18 mouse cellular contexts compared by ENCODE assay signal in genomic region chr7:100784650-100785049, GRCm38 (mm10).
DNase-seq lines count a peak whose midpoint lies in the region; ATAC-seq lines count a peak whose summit lies in the region.
"Had no signal": no experiment of that assay in that cellular context is flagged by ENCODE, and none has a peak within 500 bp of the region (broad histone marks: within the 10 kb centered on the region; RNA-seq: fewer than 3 reads in every experiment).

No protein-coding gene starts in this region.

- H3K27me3 ChIP-seq in embryonic facial prominence, embryonic 11.5 days (ENCODE audit: control insufficient read depth, insufficient read depth, low read length), result no peaks in the 10 kb centered on the region
- H3K27me3 ChIP-seq in embryonic facial prominence, embryonic 10.5 days (replicated peaks; ENCODE audit: low read depth, poor library complexity, severe bottlenecking), result no peaks in the 10 kb centered on the region
- H3K27me3 ChIP-seq in liver, embryonic 13.5 days, result no peaks in the 10 kb centered on the region
- no peaks in the 10 kb centered on the region for H3K27me3 ChIP-seq in liver, embryonic 11.5 days (replicated peaks; ENCODE audit: control insufficient read depth, insufficient read depth, low read length)
- H3K27me3 ChIP-seq in limb, embryonic 10.5 days (ENCODE audit: low read depth, poor library complexity, severe bottlenecking), result no peaks in the 10 kb centered on the region
- no peaks in the 10 kb centered on the region for H3K27me3 ChIP-seq in midbrain, embryonic 16.5 days (ENCODE audit: control insufficient read depth, insufficient read depth, low read depth, low read length)
- H3K27me3 ChIP-seq: hindbrain, embryonic 15.5 days; lung, embryonic 15.5 days; midbrain, embryonic 15.5 days; stomach, embryonic 15.5 days had no signal

- no peaks in the 10 kb centered on the region for H3K9me3 ChIP-seq in embryonic facial prominence, embryonic 11.5 days (replicated peaks; ENCODE audit: control insufficient read depth, low read length)
- no peaks in the 10 kb centered on the region for H3K9me3 ChIP-seq in embryonic facial prominence, embryonic 10.5 days
- H3K9me3 ChIP-seq in liver, embryonic 13.5 days (replicated peaks), result no peaks in the 10 kb centered on the region
- no peaks in the 10 kb centered on the region for H3K9me3 ChIP-seq in liver, embryonic 11.5 days (ENCODE audit: control insufficient read depth, low read length)
- H3K9me3 ChIP-seq in limb, embryonic 10.5 days (replicated peaks), result no peaks in the 10 kb centered on the region
- H3K9me3 ChIP-seq in midbrain, embryonic 16.5 days (replicated peaks; ENCODE audit: control insufficient read depth, low read length, poor library complexity, severe bottlenecking), result no peaks in the 10 kb centered on the region
- H3K9me3 ChIP-seq: hindbrain, embryonic 15.5 days; lung, embryonic 15.5 days; midbrain, embryonic 15.5 days; stomach, embryonic 15.5 days had no signal

- no peak overlapping the region for H3K4me3 ChIP-seq in embryonic facial prominence, embryonic 11.5 days (ENCODE audit: low read depth, low read length)
- H3K4me3 ChIP-seq in embryonic facial prominence, embryonic 10.5 days, result no peak overlapping the region
- no peak overlapping the region for H3K4me3 ChIP-seq in liver, embryonic 13.5 days (replicated peaks)
- H3K4me3 ChIP-seq in liver, embryonic 11.5 days (ENCODE audit: low read depth, low read length), result no peak overlapping the region
- H3K4me3 ChIP-seq in limb, embryonic 10.5 days, result peak overlapping the region; percentile 18; the same call in 1 of the 2 replicates
- no peak overlapping the region for H3K4me3 ChIP-seq in midbrain, embryonic 16.5 days (ENCODE audit: low read depth, low read length)
- H3K4me3 ChIP-seq: hindbrain, embryonic 15.5 days; lung, embryonic 15.5 days; midbrain, embryonic 15.5 days; stomach, embryonic 15.5 days had no signal

- DNase-seq in embryonic facial prominence, embryonic 11.5 days (ENCODE audit: low spot score), result peak; percentile 43
- no peak for DNase-seq in embryonic facial prominence, embryonic 10.5 days (ENCODE audit: low spot score)
- DNase-seq in liver, embryonic 13.5 days, result no peak
- no peak for DNase-seq in liver, embryonic 11.5 days (ENCODE audit: low spot score)
- peak; percentile 76 for DNase-seq in limb, embryonic 10.5 days (ENCODE audit: low spot score)
- peak; percentile 73 for DNase-seq in mesoderm, embryonic 11.5 days (ENCODE audit: low read depth, low spot score)
- no peak for DNase-seq in B cell, adult 2 months
- DNase-seq: adrenal gland, postnatal 25 days; cerebellum, adult 9-10 months; heart, adult 18-20 months; kidney, postnatal 4 days; thymus, adult 2 months had no signal

- no peak overlapping the region for H3K9ac ChIP-seq in embryonic facial prominence, embryonic 11.5 days (replicated peaks; ENCODE audit: low read length)
- no peak overlapping the region for H3K9ac ChIP-seq in liver, embryonic 13.5 days
- no peak overlapping the region for H3K9ac ChIP-seq in liver, embryonic 11.5 days (ENCODE audit: low read depth, low read length)
- H3K9ac ChIP-seq in midbrain, embryonic 16.5 days (ENCODE audit: low read depth, low read length), result no peak overlapping the region
- H3K9ac ChIP-seq: hindbrain, embryonic 15.5 days; lung, embryonic 15.5 days; midbrain, embryonic 15.5 days; stomach, embryonic 15.5 days had no signal

- no peak overlapping the region for H3K4me2 ChIP-seq in embryonic facial prominence, embryonic 11.5 days (ENCODE audit: low read depth, low read length)
- H3K4me2 ChIP-seq in liver, embryonic 13.5 days, result no peak overlapping the region
- no peak overlapping the region for H3K4me2 ChIP-seq in liver, embryonic 11.5 days
- no peak overlapping the region for H3K4me2 ChIP-seq in midbrain, embryonic 16.5 days (ENCODE audit: low read length)
- H3K4me2 ChIP-seq: hindbrain, embryonic 15.5 days; lung, embryonic 15.5 days; midbrain, embryonic 15.5 days; stomach, embryonic 15.5 days had no signal

- ATAC-seq in embryonic facial prominence, embryonic 11.5 days (replicated peaks; ENCODE audit: insufficient number of reproducible peaks, low FRiP score, low TSS enrichment, low read depth), result no peak
- ATAC-seq in liver, embryonic 13.5 days (ENCODE audit: low read depth), result no peak
- no peak for ATAC-seq in liver, embryonic 11.5 days (replicated peaks; ENCODE audit: low FRiP score)
- no peak for ATAC-seq in midbrain, embryonic 16.5 days
- ATAC-seq: forebrain, embryonic 16.5 days; midbrain, embryonic 15.5 days had no signal

- H3K4me1 ChIP-seq in embryonic facial prominence, embryonic 11.5 days (ENCODE audit: control insufficient read depth, insufficient read depth, low read length), result no peaks in the 10 kb centered on the region
- H3K4me1 ChIP-seq in embryonic facial prominence, embryonic 10.5 days, result peaks cover 8% of the 10 kb centered on the region; the same call in 1 of the 2 replicates
- peaks cover 68% of the 10 kb centered on the region for H3K4me1 ChIP-seq in liver, embryonic 13.5 days (replicated peaks)
- peaks cover 10% of the 10 kb centered on the region; the same call in 1 of the 2 replicates for H3K4me1 ChIP-seq in liver, embryonic 11.5 days (replicated peaks; ENCODE audit: control insufficient read depth, insufficient read depth, low read length)
- H3K4me1 ChIP-seq in limb, embryonic 10.5 days, result peaks cover 31% of the 10 kb centered on the region
- no peaks in the 10 kb centered on the region for H3K4me1 ChIP-seq in midbrain, embryonic 16.5 days (ENCODE audit: control insufficient read depth, insufficient read depth, low read length)
- H3K4me1 ChIP-seq: lung, embryonic 15.5 days; midbrain, embryonic 15.5 days; stomach, embryonic 15.5 days had no signal

- no peak overlapping the region for H3K27ac ChIP-seq in embryonic facial prominence, embryonic 11.5 days (replicated peaks; ENCODE audit: low read depth, low read length)
- no peak overlapping the region for H3K27ac ChIP-seq in embryonic facial prominence, embryonic 10.5 days (replicated peaks)
- H3K27ac ChIP-seq in liver, embryonic 13.5 days, result peak overlapping the region; percentile 61
- no peak overlapping the region for H3K27ac ChIP-seq in liver, embryonic 11.5 days (ENCODE audit: low read depth, low read length)
- peak overlapping the region; percentile 72 for H3K27ac ChIP-seq in limb, embryonic 10.5 days
- no peak overlapping the region for H3K27ac ChIP-seq in midbrain, embryonic 16.5 days (ENCODE audit: low read length)
- H3K27ac ChIP-seq: hindbrain, embryonic 15.5 days; lung, embryonic 15.5 days; midbrain, embryonic 15.5 days; stomach, embryonic 15.5 days had no signal

- no peaks in the 10 kb centered on the region for H3K36me3 ChIP-seq in embryonic facial prominence, embryonic 11.5 days (replicated peaks; ENCODE audit: control insufficient read depth, insufficient read depth, low read depth, low read length)
- H3K36me3 ChIP-seq in embryonic facial prominence, embryonic 10.5 days (replicated peaks), result no peaks in the 10 kb centered on the region; the same call in 1 of the 2 replicates
- no peaks in the 10 kb centered on the region for H3K36me3 ChIP-seq in liver, embryonic 13.5 days
- H3K36me3 ChIP-seq in liver, embryonic 11.5 days (ENCODE audit: control insufficient read depth, insufficient read depth, low read length), result no peaks in the 10 kb centered on the region
- peaks cover 4% of the 10 kb centered on the region; the same call in 1 of the 2 replicates for H3K36me3 ChIP-seq in limb, embryonic 10.5 days
- no peaks in the 10 kb centered on the region for H3K36me3 ChIP-seq in midbrain, embryonic 16.5 days (ENCODE audit: control insufficient read depth, insufficient read depth, low read length)
- H3K36me3 ChIP-seq: hindbrain, embryonic 15.5 days; lung, embryonic 15.5 days; midbrain, embryonic 15.5 days; stomach, embryonic 15.5 days had no signal

- 63% methylated on average over 2 of the region's 2 CpGs for WGBS in embryonic facial prominence, embryonic 11.5 days
- 73% methylated on average over 2 of the region's 2 CpGs for WGBS in embryonic facial prominence, embryonic 10.5 days
- 86% methylated on average over 2 of the region's 2 CpGs for WGBS in liver, embryonic 13.5 days (ENCODE audit: insufficient replicate concordance)
- 76% methylated on average over 2 of the region's 2 CpGs for WGBS in liver, embryonic 11.5 days
- WGBS in limb, embryonic 10.5 days, result 40% methylated on average over 2 of the region's 2 CpGs
- WGBS in midbrain, embryonic 16.5 days, result 61% methylated on average over 2 of the region's 2 CpGs

Comparison
In these comparisons a context has a peak if more than half of its experiments do, and no peak if none do; other contexts are left out.
1. DNase-seq: peak in embryonic facial prominence, embryonic 11.5 days (single experiment), limb, embryonic 10.5 days (single experiment) and mesoderm, embryonic 11.5 days (single experiment); none in embryonic facial prominence, embryonic 10.5 days (single experiment), liver, embryonic 13.5 days (single experiment), liver, embryonic 11.5 days (single experiment) and B cell, adult 2 months (0 of 2).
2. H3K27ac ChIP-seq: peak in liver, embryonic 13.5 days (single experiment) and limb, embryonic 10.5 days (single experiment); none in embryonic facial prominence, embryonic 11.5 days (single experiment), embryonic facial prominence, embryonic 10.5 days (single experiment), liver, embryonic 11.5 days (single experiment) and midbrain, embryonic 16.5 days (single experiment).